Mouse (Mus musculus): ENCODE measurements around the gene Nifk.
A peak's percentile ranks its signal among the peaks of the same experiment; 100 is the strongest.

Gene Nifk

DNA sequence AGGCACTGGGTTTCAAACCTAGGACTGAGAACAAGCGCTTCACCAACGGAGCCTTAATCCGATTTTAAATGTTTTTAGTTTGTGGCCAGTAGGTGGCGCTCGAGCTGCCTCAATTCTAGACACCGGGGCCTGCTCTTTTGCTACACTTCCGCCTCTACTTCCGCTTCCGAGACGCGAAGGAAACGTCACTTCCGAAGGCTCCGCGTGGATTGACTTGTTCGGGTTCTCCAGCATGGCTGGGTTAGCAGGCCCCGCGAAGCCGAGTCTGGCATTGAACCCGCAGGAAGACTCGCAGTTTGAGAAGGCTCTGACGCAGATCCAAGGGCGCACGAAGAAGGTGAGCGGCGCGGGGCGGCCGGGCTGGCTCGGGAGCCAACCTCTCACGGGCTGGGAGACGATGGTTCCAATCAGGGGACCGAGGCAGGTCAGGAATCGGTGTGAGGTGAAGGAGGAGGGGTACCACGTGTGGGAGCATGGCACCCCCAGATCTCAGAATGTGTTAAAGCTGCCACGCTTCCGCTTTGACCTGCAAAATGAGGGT lies at the start of gene Nifk:
Nifk (plus strand) TSS at position 179 of the 541 bp plus-strand sequence.
- DNase-seq: peak; percentile 95

DNA sequence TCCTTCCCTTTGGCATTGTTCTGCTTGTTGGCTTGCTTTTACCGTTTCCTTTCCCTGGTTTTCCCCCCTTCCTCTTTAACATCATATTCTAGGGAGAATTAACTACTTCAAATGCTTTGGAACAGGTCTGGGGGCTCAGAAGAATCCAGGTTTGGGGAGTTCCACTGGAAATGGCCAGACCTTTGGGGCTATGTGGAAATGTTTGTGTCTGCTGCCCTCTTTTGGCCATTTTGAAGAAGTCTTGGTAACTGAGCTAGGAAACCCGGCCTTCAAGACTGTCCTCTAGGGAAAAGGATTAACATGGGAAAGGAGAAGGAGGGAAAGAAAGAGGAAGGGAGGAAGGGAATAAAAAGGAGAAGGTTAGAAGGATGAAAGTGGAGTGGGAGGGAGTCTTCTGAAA lies 46.5 kb upstream of the Nifk start:
- no peak for DNase-seq

DNA sequence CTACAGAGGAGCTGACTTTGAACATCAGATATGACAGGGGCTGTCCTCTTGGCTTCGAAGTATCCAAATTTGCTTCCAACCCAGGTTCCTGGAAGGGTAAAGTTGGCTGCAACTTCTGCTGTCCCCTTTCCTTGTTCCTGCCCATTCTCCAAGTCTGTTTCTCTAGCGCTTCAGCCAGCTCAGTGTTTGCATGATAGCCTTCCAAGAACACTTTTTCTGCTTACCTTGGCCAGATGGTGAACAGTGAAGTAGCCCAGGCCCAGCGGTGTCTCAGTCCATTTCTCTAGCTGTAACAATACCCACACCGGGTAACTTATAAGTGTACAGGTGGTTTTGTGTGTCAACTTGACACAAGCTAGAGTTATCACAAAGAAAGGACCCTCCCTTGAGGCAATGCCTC lies 29.3 kb upstream of the Nifk start:
- DNase-seq: no peak

- DNase-seq: no peak
Observed at GRCm38 (mm10) chr1:118294192-118294591, 27.4 kb upstream of the Nifk start.

GRCm38 (mm10) chr1:118294826-118295225 lies 26.8 kb upstream of the Nifk start:
- DNase-seq: no peak

GRCm38 (mm10) chr1:118296673-118297072 lies 25.0 kb upstream of the Nifk start:
- no peak for DNase-seq

DNA sequence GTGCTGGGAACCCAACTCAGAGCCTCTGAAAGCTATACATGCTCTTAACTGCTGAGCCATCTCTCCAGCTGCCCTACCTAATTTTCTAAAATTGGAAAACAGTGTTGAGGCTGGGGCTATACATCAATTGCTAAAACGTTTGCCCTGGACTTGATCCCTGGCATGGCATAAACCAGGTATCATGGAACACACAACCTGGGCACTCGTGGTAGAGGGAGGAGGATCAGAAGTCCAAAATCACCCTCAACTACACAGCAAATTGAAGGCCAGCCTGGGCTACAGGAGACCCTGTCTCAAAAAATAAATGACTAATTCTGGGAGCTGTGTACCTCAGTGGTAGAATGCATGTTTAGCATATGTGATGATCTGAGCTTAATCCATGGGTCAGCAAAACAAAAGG lies 23.9 kb upstream of the Nifk start:
- no peak for DNase-seq

DNA sequence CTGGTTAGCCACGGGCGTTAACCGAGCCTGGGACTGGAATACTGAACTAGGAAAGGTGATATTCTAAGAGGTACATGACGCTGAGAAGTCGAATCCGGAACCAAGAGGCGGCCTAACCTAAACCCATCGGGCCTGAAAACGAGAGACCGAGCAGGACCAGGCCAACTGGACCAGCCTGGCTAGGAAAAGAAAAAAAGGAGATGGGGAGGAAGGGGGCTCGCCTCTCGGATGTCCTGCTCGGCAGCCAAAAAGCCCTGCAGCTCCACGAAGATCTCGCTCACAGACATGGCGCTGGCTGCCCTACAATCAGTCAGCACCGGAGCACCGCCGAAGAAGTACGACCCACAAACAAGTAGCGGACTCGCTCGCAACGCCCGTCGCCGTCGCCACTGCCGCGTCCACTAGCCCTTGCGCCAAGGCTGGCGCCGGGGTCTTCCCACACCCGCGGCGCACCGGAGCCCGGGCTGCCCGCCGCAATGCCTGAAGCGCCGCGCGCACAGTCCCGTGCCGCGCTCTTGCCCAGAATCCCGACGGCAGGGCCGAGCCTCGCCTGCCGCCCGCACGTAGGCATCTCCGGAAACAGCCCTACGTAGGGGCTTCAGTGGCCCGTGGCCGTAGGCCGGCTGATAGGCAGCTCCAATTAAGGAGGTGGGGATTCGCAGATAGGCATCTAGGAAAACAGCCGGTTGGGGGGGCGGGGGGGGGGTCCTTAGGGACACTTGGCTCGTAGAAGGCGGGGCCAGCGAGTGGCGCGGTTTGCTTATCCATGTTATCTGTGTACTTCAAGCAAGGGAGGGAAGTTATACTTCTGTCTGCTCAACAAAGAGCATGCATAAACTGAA lies 10.6 kb upstream of the Nifk start:
- peak; percentile 85 for DNase-seq

- no peak for DNase-seq
Observed at GRCm38 (mm10) chr1:118311622-118312326, 9.9 kb upstream of the Nifk start, which contains the start of gene Tsn. Tsn (minus strand) TSS chr1:118311739.

GRCm38 (mm10) chr1:118320696-118321095 lies 943 bp upstream of the Nifk start:
- peak; percentile 33 for DNase-seq

DNA sequence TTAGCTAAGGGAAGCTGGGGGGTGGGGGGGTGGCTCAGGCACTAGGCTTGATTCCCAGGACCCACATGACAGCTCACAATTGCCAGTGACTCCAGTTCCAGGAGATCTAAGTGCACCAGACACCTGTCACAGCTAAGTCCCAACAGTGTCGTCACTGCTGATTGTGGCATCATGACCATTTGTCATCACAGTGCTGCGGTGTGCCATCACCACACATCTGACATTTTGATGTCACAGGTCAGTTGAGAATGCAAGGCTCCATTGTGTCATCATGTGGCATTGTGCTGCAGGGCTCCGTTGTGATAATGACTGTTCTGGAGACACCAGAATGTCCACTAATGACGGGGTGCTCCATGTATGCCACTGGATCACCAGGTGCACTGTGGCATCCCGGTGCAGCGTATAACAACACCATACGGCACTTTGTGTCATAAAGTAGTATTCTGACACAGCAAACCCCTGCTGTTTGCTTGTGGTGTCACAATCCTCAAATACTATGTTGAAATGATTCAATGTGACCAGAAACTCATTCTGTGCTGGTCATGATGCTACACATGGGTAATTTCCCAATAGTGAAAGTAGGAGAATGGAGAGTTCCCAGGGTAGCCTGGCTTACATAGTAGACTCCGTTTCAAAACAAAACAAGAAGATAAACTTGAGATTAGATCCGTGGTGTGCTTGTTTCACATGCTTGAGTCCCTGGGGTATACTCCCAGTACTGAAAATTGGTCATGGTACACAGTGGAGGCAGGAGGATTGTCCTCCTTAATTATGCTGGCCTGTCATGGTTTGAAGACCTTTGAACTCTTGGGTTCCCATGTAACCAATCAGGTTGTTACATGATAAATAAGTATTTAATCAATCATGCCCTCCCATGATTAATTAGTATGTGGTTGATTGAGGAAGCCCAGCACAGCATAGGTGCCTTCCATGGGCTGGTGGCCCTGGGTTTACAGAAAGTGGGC lies 13.4 kb downstream of the Nifk start:
- DNase-seq: no peak

DNA sequence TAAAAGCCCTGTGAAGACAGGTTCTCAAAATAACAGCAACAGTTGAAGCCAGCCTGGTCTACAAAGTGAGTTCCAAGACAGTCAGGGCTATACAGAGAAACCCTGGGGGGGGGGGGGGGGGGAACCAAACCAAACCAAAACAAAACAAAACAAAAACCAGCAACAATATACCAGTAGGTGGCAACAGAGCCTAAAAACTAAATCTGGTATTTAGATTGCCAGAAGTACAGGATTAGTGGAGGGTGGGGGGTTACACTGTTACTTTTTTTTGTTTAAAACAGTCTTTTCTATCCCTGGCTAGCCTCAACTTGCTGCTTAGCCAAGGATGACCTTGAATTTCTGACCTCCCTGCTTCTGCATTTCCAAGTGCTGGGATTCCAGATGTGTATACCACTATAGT lies 14.2 kb downstream of the Nifk start:
- no peak for DNase-seq

GRCm38 (mm10) chr1:118337921-118338320 lies 16.3 kb downstream of the Nifk start:
- DNase-seq: no peak

DNA sequence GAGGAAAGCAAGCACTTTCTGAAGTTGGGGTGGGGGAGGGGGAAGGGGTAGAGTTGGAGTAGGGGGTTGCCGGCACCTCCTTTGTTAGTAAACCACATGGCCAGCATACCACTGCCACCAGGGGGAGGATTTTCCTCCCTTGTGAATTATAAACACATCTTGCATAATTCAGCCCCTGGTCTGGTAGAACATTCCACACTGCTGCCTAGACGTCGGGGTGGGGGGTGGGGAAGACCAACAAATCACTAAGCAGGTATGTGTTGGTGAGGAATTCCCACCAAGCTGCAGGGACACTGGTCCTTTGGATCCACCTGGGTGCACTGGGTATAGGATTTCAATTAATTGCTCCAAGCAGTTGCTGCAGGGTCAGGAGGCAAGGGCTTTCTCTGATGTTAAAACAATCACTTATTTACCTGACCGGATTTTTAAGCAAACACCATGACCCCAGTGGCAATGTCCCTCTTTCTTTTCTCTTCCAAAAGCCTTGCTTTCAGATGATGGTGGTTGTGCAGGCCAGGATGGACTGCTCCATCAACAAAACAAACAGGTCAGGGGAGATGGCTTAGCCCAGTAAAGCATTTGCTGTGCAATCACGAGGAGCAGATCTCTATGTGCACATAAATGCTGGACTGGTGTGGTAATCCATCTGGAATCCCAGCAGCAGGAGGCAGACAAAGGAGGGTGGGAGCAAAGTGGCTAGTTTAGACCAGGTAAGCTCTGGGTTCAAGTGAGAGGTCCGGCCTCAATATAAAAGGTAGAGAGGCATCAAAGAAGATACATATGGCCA lies 22.2 kb downstream of the Nifk start:
- DNase-seq: no peak

DNA sequence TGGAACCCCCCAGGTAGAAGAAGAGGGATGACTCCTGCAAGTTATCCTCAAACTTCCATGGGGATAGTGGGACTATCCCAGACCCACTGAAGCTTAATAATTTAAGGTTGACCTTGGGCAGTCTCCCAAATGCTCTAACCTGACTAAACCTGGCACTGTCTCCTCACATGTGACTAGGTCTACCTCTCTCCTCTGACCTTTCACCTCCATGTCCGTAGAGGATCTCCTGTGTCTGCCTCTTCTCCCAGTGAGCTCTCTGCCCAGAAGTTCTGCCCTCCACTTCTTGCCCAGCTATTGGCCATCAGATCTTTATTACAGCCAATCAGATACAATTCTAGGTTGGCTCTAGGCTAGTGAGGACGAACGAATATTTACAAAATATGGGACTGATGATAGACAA lies 28.3 kb downstream of the Nifk start:
- DNase-seq: no peak

GRCm38 (mm10) chr1:118359071-118359761 lies 37.6 kb downstream of the Nifk start:
- DNase-seq: no peak

DNA sequence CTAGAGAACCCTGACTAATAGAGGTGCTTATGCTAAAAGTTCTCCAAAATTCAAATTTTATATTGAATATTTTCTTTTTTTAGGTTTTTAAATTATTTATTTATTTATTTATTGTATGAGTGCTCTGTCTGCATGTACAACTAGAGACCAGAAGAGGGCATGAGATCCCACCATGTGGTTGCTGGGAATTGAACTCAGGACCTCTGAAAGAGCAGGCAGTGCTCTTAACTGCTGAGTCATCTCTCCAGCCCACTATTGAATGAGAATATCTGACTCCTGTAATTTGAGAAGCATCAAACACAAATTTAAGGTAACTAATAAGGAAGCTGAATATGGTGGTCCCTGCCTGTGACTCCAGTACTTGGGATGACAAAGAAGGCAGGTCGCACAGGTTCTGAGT lies 46.3 kb downstream of the Nifk start:
- no peak for DNase-seq

DNA sequence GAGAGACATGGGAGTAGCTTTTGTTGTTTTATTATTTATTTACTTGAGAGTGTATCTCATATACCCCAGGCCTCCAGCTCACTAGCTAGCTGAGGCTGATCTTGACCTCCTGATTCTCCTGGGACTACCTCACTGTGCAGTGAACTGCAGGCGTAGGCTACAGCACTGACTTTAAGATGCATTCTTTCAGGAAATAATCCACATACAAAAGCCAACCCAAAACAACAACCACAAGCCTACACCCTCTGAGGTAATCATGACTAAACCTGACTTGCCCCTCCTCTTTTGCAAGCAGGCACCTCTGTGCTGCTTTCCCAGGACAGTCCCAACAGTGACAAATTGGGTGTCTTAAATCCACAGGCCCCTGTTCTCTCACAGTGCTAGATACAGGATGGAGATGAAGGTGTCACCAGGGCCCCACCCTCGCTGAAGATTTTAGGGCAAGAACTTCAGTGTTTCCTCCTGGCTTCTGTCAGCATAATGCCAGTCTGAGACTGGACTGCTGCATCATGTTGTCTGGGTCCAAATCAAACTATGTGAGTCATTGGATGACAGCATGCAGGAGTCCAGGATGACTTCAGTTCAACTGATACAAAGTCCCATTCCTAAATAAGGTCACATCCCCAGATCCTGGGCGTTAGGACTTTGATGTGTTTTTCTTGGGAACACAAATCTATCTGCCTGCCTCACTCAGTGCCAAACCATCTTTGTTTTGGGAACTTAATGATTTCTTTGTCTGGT lies 47.3 kb downstream of the Nifk start:
- no peak for DNase-seq

DNA sequence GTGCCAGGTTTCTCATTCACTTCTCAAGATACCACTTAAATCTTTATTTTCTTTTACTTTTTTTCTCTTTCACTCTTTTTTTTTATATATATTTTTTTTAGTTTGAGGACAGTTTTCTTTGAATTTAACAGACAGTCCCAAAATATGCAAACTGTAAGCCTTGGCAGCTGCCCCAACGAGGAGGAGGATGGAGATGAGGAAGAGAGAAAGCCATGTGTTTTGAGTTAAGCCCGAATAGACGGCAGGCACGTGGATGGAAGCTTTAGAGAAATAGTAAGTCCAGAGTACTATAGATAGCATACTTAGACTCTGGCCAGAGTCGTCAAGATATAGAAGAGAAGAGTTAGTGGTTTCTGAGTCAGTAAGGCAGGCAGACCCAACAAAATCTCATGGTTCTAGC lies 56.1 kb downstream of the Nifk start:
- DNase-seq: no peak

DNA sequence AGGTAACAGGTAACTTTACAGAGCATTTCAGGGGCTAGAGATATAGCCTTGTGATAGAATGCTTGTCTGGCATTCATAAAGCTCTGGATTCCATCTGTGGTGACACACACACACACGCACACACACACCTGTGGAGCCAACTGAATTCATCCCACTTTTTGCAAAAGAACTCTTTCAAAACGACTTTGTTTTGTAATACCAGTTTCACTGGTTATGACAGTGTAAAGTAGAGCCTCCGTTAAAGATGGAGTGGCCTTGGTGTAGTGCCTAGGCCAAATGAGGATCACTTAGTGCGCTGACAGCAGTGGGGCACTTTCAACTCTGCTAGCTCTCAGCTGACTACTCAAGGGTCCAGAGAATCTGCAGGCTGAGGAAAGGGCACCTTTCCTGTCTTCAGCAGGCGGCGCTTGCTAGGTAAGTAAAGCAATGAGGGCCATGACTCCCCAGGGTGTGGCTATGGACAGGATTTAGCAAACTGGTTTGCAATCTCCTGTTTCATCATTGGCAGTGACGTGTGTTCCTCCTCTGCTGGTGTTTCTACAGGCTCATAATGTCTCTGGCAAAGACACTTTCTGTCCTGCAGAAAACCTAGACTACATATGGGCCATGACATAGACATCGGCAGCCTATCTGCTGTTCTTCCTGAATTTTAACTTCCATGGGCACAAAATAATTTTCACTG lies 58.6 kb downstream of the Nifk start:
- no peak for DNase-seq
